Mouse (Mus musculus) hindbrain, embryonic 16.5 days (tissue): ENCODE data around the gene C130060K24Rik. TPM values are rescaled to one million over a fixed set of nuclear protein-coding genes. Genes with fewer than 3 reads are reported as not detected.
A peak's percentile ranks its signal among the peaks of the same experiment; 100 is the strongest.

Experiments used
- ATAC-seq: fragments of 200-750 bp; cut with Nextera tagmentation; 2 replicates; pipeline ENCODE4 v1.8.0; 2017; ENCODE audit warnings: moderate TSS enrichment, moderate library complexity
- H3K27ac ChIP-seq: fragments of 300-500 bp; sonication (generic); 2 replicates; pipeline ENCODE4 v1.5.1; 2014; ENCODE audit warnings: low read depth, mild to moderate bottlenecking, control low read depth, low read length, moderate library complexity
- H3K27me3 ChIP-seq: fragments of 300-500 bp; sonication (generic); replicated peaks from 2 replicates; pipeline ENCODE4 v1.6.1; 2014; ENCODE audit warnings: low read length; ENCODE audit not compliant: control insufficient read depth, insufficient read depth
- H3K36me3 ChIP-seq: fragments of 300-500 bp; sonication (generic); 2 replicates; pipeline ENCODE4 v1.6.1; 2014; ENCODE audit warnings: mild to moderate bottlenecking, low read length, moderate library complexity, mixed read lengths; ENCODE audit not compliant: control insufficient read depth, insufficient read depth
- H3K4me1 ChIP-seq: fragments of 300-500 bp; sonication (generic); 2 replicates; pipeline ENCODE4 v1.6.1; 2014; ENCODE audit warnings: low read depth, low read length; ENCODE audit not compliant: control insufficient read depth, insufficient read depth
- H3K4me2 ChIP-seq: fragments of 300-500 bp; sonication (generic); 2 replicates; pipeline ENCODE4 v1.6.1; 2014; ENCODE audit warnings: mild to moderate bottlenecking, low read length, control low read depth, moderate library complexity
- H3K4me3 ChIP-seq: fragments of 300-500 bp; sonication (generic); 2 replicates; pipeline ENCODE4 v1.5.1; 2014; ENCODE audit warnings: mild to moderate bottlenecking, low read length, control low read depth, moderate library complexity
- H3K9ac ChIP-seq: fragments of 300-500 bp; sonication (generic); 2 replicates; pipeline ENCODE4 v1.6.1; 2014; ENCODE audit warnings: low read depth, mild to moderate bottlenecking, control low read depth, low read length, moderate library complexity
- H3K9me3 ChIP-seq: fragments of 300-500 bp; sonication (generic); 2 replicates; pipeline ENCODE4 v1.6.1; 2014; ENCODE audit warnings: mild to moderate bottlenecking, low read length, moderate library complexity; ENCODE audit not compliant: control insufficient read depth
- WGBS: fragments of 180-500 bp; shearing (Covaris S2); extraction: QIAGEN DNeasy Blood & Tissue Kit; methylation state at CpG from one replicate; pipeline ENCODE4 v1.1.7; 2014; 5-methylcytosine and 5-hydroxymethylcytosine counted together
- polyA plus RNA-seq: library from polyadenylated mRNA; unstranded; fragments of >200 nt; fragmentation: Nextera tagmentation; extraction: Ambion mirVana; gene quantifications from 2 replicates; pipeline ENCODE4 v1.2.1, GENCODE M21; 2015

The C130060K24Rik gene
- polyA plus RNA-seq, result 2.2 and 2.3 TPM in 2 replicates

- H3K4me3 ChIP-seq, result peak within 1 kb of the TSS; percentile 71
These were observed at the start of gene C130060K24Rik for GRCm38 (mm10) chr6:65380918-65381772. TSS of gene C130060K24Rik (plus strand) at chr6:65381105.

GRCm38 (mm10) chr6:65334246-65334645 is 46.7 kb upstream of the C130060K24Rik start:
- ATAC-seq, result no peak
- Histone ChIP-seq H3K27me3 (no peaks in the 10 kb centered on the region), H3K4me3 (no peak overlapping the region), H3K27ac (no peak overlapping the region), H3K36me3 (no peaks in the 10 kb centered on the region), H3K9me3 (no peaks in the 10 kb centered on the region), H3K4me2 (no peak overlapping the region), H3K4me1 (no peaks in the 10 kb centered on the region), H3K9ac (no peak overlapping the region)
- WGBS, result 85% methylated on average over 1 of the region's 1 CpGs

More at GRCm38 (mm10) chr6:65380918-65381772, at the start of gene C130060K24Rik:
- Histone ChIP-seq H3K36me3 (no peaks in the 10 kb centered on the region), H3K9ac (peak within 1 kb of the TSS; percentile 67), H3K27me3 (no peaks in the 10 kb centered on the region; the same call in 1 of the 2 replicates), H3K27ac (no peak within 1 kb of the TSS), H3K4me2 (peak within 1 kb of the TSS; percentile 99), H3K4me1 (peaks cover 4% of the 10 kb centered on the region), H3K9me3 (no peaks in the 10 kb centered on the region)
- under 1% methylated on average over 60 of the region's 64 CpGs for WGBS
- ATAC-seq, result peak; percentile 90

GRCm38 (mm10) chr6:65339391-65339790 is 41.5 kb upstream of the C130060K24Rik start:
- Histone ChIP-seq H3K4me1 (no peaks in the 10 kb centered on the region), H3K9me3 (no peaks in the 10 kb centered on the region), H3K27ac (no peak overlapping the region), H3K36me3 (no peaks in the 10 kb centered on the region), H3K9ac (no peak overlapping the region), H3K27me3 (no peaks in the 10 kb centered on the region), H3K4me3 (no peak overlapping the region), H3K4me2 (no peak overlapping the region)
- no peak for ATAC-seq

GRCm38 (mm10) chr6:65341360-65341759 is 39.5 kb upstream of the C130060K24Rik start:
- no peak overlapping the region for H3K4me2 ChIP-seq
- no peak overlapping the region for H3K9ac ChIP-seq
- 75% methylated on average over 4 of the region's 4 CpGs for WGBS
- no peaks in the 10 kb centered on the region for H3K27me3 ChIP-seq
- no peak overlapping the region for H3K4me3 ChIP-seq
- no peaks in the 10 kb centered on the region for H3K4me1 ChIP-seq
- H3K27ac ChIP-seq, result no peak overlapping the region
- no peaks in the 10 kb centered on the region for H3K36me3 ChIP-seq
- ATAC-seq, result no peak
- H3K9me3 ChIP-seq, result no peaks in the 10 kb centered on the region

GRCm38 (mm10) chr6:65347736-65348135 is 33.2 kb upstream of the C130060K24Rik start:
- no peak for ATAC-seq
- Histone ChIP-seq H3K4me1 (no peaks in the 10 kb centered on the region), H3K9me3 (no peaks in the 10 kb centered on the region), H3K9ac (no peak overlapping the region), H3K4me3 (no peak overlapping the region), H3K27ac (no peak overlapping the region), H3K4me2 (peak overlapping the region; percentile 40), H3K27me3 (no peaks in the 10 kb centered on the region), H3K36me3 (no peaks in the 10 kb centered on the region)
- 47% methylated on average over 8 of the region's 8 CpGs for WGBS

GRCm38 (mm10) chr6:65348255-65348654 is 32.6 kb upstream of the C130060K24Rik start:
- Histone ChIP-seq H3K9me3 (no peaks in the 10 kb centered on the region), H3K4me1 (no peaks in the 10 kb centered on the region), H3K9ac (no peak overlapping the region), H3K4me3 (no peak overlapping the region), H3K27me3 (no peaks in the 10 kb centered on the region), H3K4me2 (no peak overlapping the region), H3K36me3 (no peaks in the 10 kb centered on the region), H3K27ac (no peak overlapping the region)
- WGBS, result 26% methylated on average over 5 of the region's 5 CpGs
- ATAC-seq, result no peak

GRCm38 (mm10) chr6:65351622-65352021 is 29.3 kb upstream of the C130060K24Rik start:
- no peaks in the 10 kb centered on the region for H3K9me3 ChIP-seq
- no peaks in the 10 kb centered on the region for H3K36me3 ChIP-seq
- no peak overlapping the region; the same call in 1 of the 2 replicates for H3K9ac ChIP-seq
- peak; percentile 81 for ATAC-seq
- no peaks in the 10 kb centered on the region for H3K4me1 ChIP-seq
- no peak overlapping the region for H3K4me3 ChIP-seq
- no peak overlapping the region for H3K27ac ChIP-seq
- WGBS, result 47% methylated on average over 4 of the region's 4 CpGs
- H3K27me3 ChIP-seq, result no peaks in the 10 kb centered on the region
- no peak overlapping the region for H3K4me2 ChIP-seq

- no peak overlapping the region for H3K4me3 ChIP-seq
- H3K9ac ChIP-seq, result no peak overlapping the region
- peaks cover 4% of the 10 kb centered on the region for H3K4me1 ChIP-seq
- H3K36me3 ChIP-seq, result no peaks in the 10 kb centered on the region
- no peaks in the 10 kb centered on the region; the same call in 1 of the 2 replicates for H3K27me3 ChIP-seq
- no peak for ATAC-seq
- WGBS, result 62% methylated on average over 2 of the region's 2 CpGs
- no peak overlapping the region for H3K27ac ChIP-seq
- H3K9me3 ChIP-seq, result no peaks in the 10 kb centered on the region
- H3K4me2 ChIP-seq, result no peak overlapping the region
These were observed 5.0 kb upstream of the C130060K24Rik start for GRCm38 (mm10) chr6:65375918-65376317.

GRCm38 (mm10) chr6:65421888-65422287 is 41.0 kb downstream of the C130060K24Rik start:
- WGBS, result 98% methylated on average over 1 of the region's 1 CpGs
- no peak for ATAC-seq
- H3K4me1 ChIP-seq, result no peaks in the 10 kb centered on the region
- no peak overlapping the region for H3K4me3 ChIP-seq
- H3K27me3 ChIP-seq, result no peaks in the 10 kb centered on the region
- no peak overlapping the region for H3K27ac ChIP-seq
- H3K9ac ChIP-seq, result no peak overlapping the region
- no peaks in the 10 kb centered on the region for H3K36me3 ChIP-seq
- H3K4me2 ChIP-seq, result no peak overlapping the region
- H3K9me3 ChIP-seq, result no peaks in the 10 kb centered on the region
